Mouse (Mus musculus) testis, adult 2 months (tissue): ENCODE results near the gene Adcy9.

Source experiments
- CTCF ChIP-seq: fragments of 200-500 bp; IDR thresholded peaks from 2 replicates; pipeline ENCODE4 v1.5.1; 2012; ENCODE audit warnings: low read depth, mild to moderate bottlenecking, inconsistent platforms, low read length, moderate library complexity; ENCODE audit not compliant: control insufficient read depth, insufficient read depth, insufficient replicate concordance
- POLR2A ChIP-seq: fragments of 200-500 bp; IDR thresholded peaks from 2 replicates; pipeline ENCODE4 v1.6.1; 2012; ENCODE audit warnings: low read depth, mild to moderate bottlenecking, inconsistent platforms, low read length, moderate library complexity; ENCODE audit not compliant: control insufficient read depth

GRCm38 (mm10) chr16:4431013-4431412 is 10.7 kb upstream of the Adcy9 start:
- TF ChIP-seq CTCF: no peak
- TF ChIP-seq POLR2A: no peak
